Mouse (Mus musculus) midbrain, embryonic 14.5 days (tissue): ENCODE measurements around the gene Tmem104. TPM values are rescaled to one million over a fixed set of nuclear protein-coding genes. Genes with fewer than 3 reads are reported as not detected.

ENCODE experiments used
- ATAC-seq: fragments of 200-750 bp; cut with Nextera tagmentation; 2 replicates; pipeline ENCODE4 v1.8.0; 2017; ENCODE audit warnings: moderate number of reproducible peaks, moderate library complexity; ENCODE audit not compliant: low FRiP score, low TSS enrichment
- DNase-seq: peaks from one replicate; pipeline ENCODE4 v3.0.0-alpha.2; 2015
- H3K27ac ChIP-seq: fragments of 300-500 bp; sonication (generic); replicated peaks from 2 replicates; pipeline ENCODE4 v1.5.1; 2014; ENCODE audit warnings: mild to moderate bottlenecking, low read depth, low read length, moderate library complexity
- H3K27me3 ChIP-seq: fragments of 300-500 bp; sonication (generic); 2 replicates; pipeline ENCODE4 v1.6.1; 2014; ENCODE audit warnings: low read length, control low read depth, mixed read lengths; ENCODE audit not compliant: control insufficient read depth, insufficient read depth
- H3K36me3 ChIP-seq: fragments of 300-500 bp; sonication (generic); 2 replicates; pipeline ENCODE4 v1.6.1; 2014; ENCODE audit warnings: low read length, control low read depth; ENCODE audit not compliant: control insufficient read depth, insufficient read depth
- H3K4me1 ChIP-seq: fragments of 300-500 bp; sonication (generic); 2 replicates; pipeline ENCODE4 v1.6.1; 2014; ENCODE audit warnings: mild to moderate bottlenecking, antibody characterized with exemption, low read length, control low read depth; ENCODE audit not compliant: control insufficient read depth, insufficient read depth
- H3K4me2 ChIP-seq: fragments of 300-500 bp; sonication (generic); 2 replicates; pipeline ENCODE4 v1.6.1; 2014; ENCODE audit warnings: mild to moderate bottlenecking, low read length, moderate library complexity
- H3K4me3 ChIP-seq: fragments of 300-500 bp; sonication (generic); replicated peaks from 2 replicates; pipeline ENCODE4 v1.5.1; 2014; ENCODE audit warnings: low read depth, low read length
- H3K9ac ChIP-seq: fragments of 300-500 bp; sonication (generic); replicated peaks from 2 replicates; pipeline ENCODE4 v1.6.1; 2014; ENCODE audit warnings: mild to moderate bottlenecking, low read length, moderate library complexity
- H3K9me3 ChIP-seq: fragments of 300-500 bp; sonication (generic); 2 replicates; pipeline ENCODE4 v1.6.1; 2016; ENCODE audit warnings: low read length, control low read depth, mixed read lengths; ENCODE audit not compliant: control insufficient read depth
- WGBS: fragments of 180-500 bp; shearing (Covaris S2); extraction: QIAGEN DNeasy Blood & Tissue Kit; methylation state at CpG from one replicate; pipeline ENCODE4 v1.1.7; 2014; 5-methylcytosine and 5-hydroxymethylcytosine counted together
- polyA plus RNA-seq: library from polyadenylated mRNA; unstranded; fragments of >200 nt; fragmentation: Nextera tagmentation; extraction: Ambion mirVana; gene quantifications from 2 replicates; pipeline ENCODE4 v1.2.1, GENCODE M21; 2014

Gene Tmem104
- 10.9 and 14.9 TPM in 2 replicates for polyA plus RNA-seq

- DNase-seq (peak; percentile 100), ATAC-seq (peak; percentile 95)
- Histone ChIP-seq H3K4me1 (peaks cover 16% of the 10 kb centered on the region), H3K27ac (peak within 1 kb of the TSS; percentile 70), H3K36me3 (peaks cover 5% of the 10 kb centered on the region; the same call in 1 of the 2 replicates), H3K9me3 (no peaks in the 10 kb centered on the region), H3K9ac (peak within 1 kb of the TSS; percentile 73), H3K4me2 (peak within 1 kb of the TSS; percentile 68), H3K4me3 (peak within 1 kb of the TSS; percentile 54), H3K27me3 (no peaks in the 10 kb centered on the region)
- under 1% methylated on average over 39 of the region's 39 CpGs for WGBS
These were observed at the start of gene Tmem104 for GRCm38 (mm10) chr11:115187224-115187639. Tmem104 (plus strand) TSS chr11:115187487.

GRCm38 (mm10) chr11:115138597-115139262 is 48.6 kb upstream of the Tmem104 start:
- no peaks in the 10 kb centered on the region for H3K9me3 ChIP-seq
- H3K27me3 ChIP-seq: no peaks in the 10 kb centered on the region
- H3K4me3 ChIP-seq: no peak overlapping the region
- H3K4me1 ChIP-seq: no peaks in the 10 kb centered on the region
- 87% methylated on average over 5 of the region's 5 CpGs for WGBS
- H3K9ac ChIP-seq: no peak overlapping the region
- H3K36me3 ChIP-seq: no peaks in the 10 kb centered on the region
- DNase-seq (no peak), ATAC-seq (no peak)
- no peak overlapping the region for H3K27ac ChIP-seq
- H3K4me2 ChIP-seq: no peak overlapping the region

- no peaks in the 10 kb centered on the region for H3K36me3 ChIP-seq
- no peak for DNase-seq
- H3K4me2 ChIP-seq: no peak overlapping the region
- H3K4me1 ChIP-seq: no peaks in the 10 kb centered on the region
- no peak overlapping the region for H3K9ac ChIP-seq
- H3K27ac ChIP-seq: no peak overlapping the region
- no peak overlapping the region for H3K4me3 ChIP-seq
- no peak for ATAC-seq
- no peaks in the 10 kb centered on the region for H3K9me3 ChIP-seq
- WGBS: 84% methylated on average over 2 of the region's 2 CpGs
- H3K27me3 ChIP-seq: no peaks in the 10 kb centered on the region
These were observed 45.3 kb upstream of the Tmem104 start for GRCm38 (mm10) chr11:115141970-115142369.

GRCm38 (mm10) chr11:115147813-115148212 is 39.5 kb upstream of the Tmem104 start:
- WGBS: 87% methylated on average over 4 of the region's 4 CpGs

GRCm38 (mm10) chr11:115150741-115151254 is 36.5 kb upstream of the Tmem104 start:
- H3K27ac ChIP-seq: no peak overlapping the region
- H3K9me3 ChIP-seq: no peaks in the 10 kb centered on the region
- 81% methylated on average over 6 of the region's 6 CpGs for WGBS
- no peak overlapping the region for H3K9ac ChIP-seq
- H3K36me3 ChIP-seq: no peaks in the 10 kb centered on the region
- H3K27me3 ChIP-seq: peaks cover 22% of the 10 kb centered on the region
- H3K4me1 ChIP-seq: peaks cover 10% of the 10 kb centered on the region; the same call in 1 of the 2 replicates
- H3K4me2 ChIP-seq: no peak overlapping the region
- H3K4me3 ChIP-seq: no peak overlapping the region
- ATAC-seq: no peak
- no peak for DNase-seq

More at GRCm38 (mm10) chr11:115147813-115148212, 39.5 kb upstream of the Tmem104 start:
- no peak for ATAC-seq
- DNase-seq: no peak
- Histone ChIP-seq H3K4me3 (no peak overlapping the region), H3K36me3 (no peaks in the 10 kb centered on the region), H3K4me1 (peaks cover 10% of the 10 kb centered on the region; the same call in 1 of the 2 replicates), H3K27me3 (no peaks in the 10 kb centered on the region; the same call in 1 of the 2 replicates), H3K4me2 (no peak overlapping the region), H3K9ac (no peak overlapping the region), H3K27ac (no peak overlapping the region), H3K9me3 (no peaks in the 10 kb centered on the region)

- peaks cover 10% of the 10 kb centered on the region; the same call in 1 of the 2 replicates for H3K4me1 ChIP-seq
- 2% methylated on average over 15 of the region's 15 CpGs for WGBS
- peaks cover 22% of the 10 kb centered on the region for H3K27me3 ChIP-seq
- H3K4me3 ChIP-seq: peak overlapping the region; percentile 35
- peak overlapping the region; percentile 58 for H3K4me2 ChIP-seq
- ATAC-seq: peak; percentile 83; the same call in 1 of the 2 replicates
- DNase-seq: peak; percentile 91
- H3K9ac ChIP-seq: peak overlapping the region; percentile 50
- H3K27ac ChIP-seq: no peak overlapping the region
- no peaks in the 10 kb centered on the region for H3K36me3 ChIP-seq
- no peaks in the 10 kb centered on the region for H3K9me3 ChIP-seq
These were observed 35.4 kb upstream of the Tmem104 start for GRCm38 (mm10) chr11:115151755-115152429.

- 82% methylated on average over 9 of the region's 9 CpGs for WGBS
- Histone ChIP-seq H3K36me3 (no peaks in the 10 kb centered on the region), H3K4me2 (no peak overlapping the region), H3K4me3 (no peak overlapping the region), H3K9ac (no peak overlapping the region), H3K27me3 (peaks cover 22% of the 10 kb centered on the region), H3K4me1 (peaks cover 10% of the 10 kb centered on the region; the same call in 1 of the 2 replicates), H3K9me3 (no peaks in the 10 kb centered on the region), H3K27ac (no peak overlapping the region)
- DNase-seq (no peak), ATAC-seq (no peak)
These were observed 34.2 kb upstream of the Tmem104 start for GRCm38 (mm10) chr11:115153088-115153487.

- DNase-seq: peak; percentile 76
- Histone ChIP-seq H3K27me3 (peaks cover 22% of the 10 kb centered on the region), H3K9ac (no peak overlapping the region), H3K4me1 (peaks cover 10% of the 10 kb centered on the region; the same call in 1 of the 2 replicates), H3K36me3 (no peaks in the 10 kb centered on the region), H3K4me3 (peak overlapping the region; percentile 19), H3K4me2 (peak overlapping the region; percentile 39), H3K9me3 (no peaks in the 10 kb centered on the region), H3K27ac (no peak overlapping the region)
- WGBS: 1% methylated on average over 35 of the region's 35 CpGs
- ATAC-seq: 0 out of 2 replicates have a peak, but pooled peaks have one; percentile 43
These were observed 33.5 kb upstream of the Tmem104 start for GRCm38 (mm10) chr11:115153699-115154292.
